Mouse (Mus musculus) liver, postnatal 0 days (tissue): ENCODE data around the gene Nsmce4a.

Source experiments
- CTCF ChIP-seq: sonication (generic); IDR thresholded peaks from 2 replicates; pipeline ENCODE4 v1.5.1; 2016; ENCODE audit warnings: antibody characterized with exemption, low read depth
- EP300 ChIP-seq: IDR thresholded peaks from 2 replicates; pipeline ENCODE4 v1.6.1; 2016; ENCODE audit warnings: antibody characterized with exemption, low read depth, mild to moderate bottlenecking

DNA sequence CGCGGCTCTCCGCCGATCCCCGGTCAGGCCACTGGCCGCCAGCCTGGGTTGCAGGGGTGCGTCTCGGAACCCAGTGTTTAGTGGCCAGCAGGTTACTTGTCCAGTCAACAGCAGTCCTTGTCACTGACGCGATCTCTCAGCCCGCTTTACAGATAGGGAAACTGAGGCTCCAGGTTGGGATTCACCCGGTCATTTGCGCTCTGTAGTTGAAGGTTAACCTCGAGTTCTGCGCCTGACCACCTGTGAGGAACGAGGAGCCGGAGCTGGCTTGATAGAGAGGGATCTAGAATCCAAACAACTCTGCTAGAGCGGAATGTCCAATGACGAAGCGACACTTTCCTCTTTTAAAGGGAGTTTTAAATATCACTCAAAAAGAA lies 52.9 kb downstream of the Nsmce4a start, which contains the start of gene Ate1:
- TF ChIP-seq EP300 (no peak), CTCF (no peak)
